Mouse (Mus musculus): Measurements from ENCODE around the gene Sh3kbp1. TPM values are rescaled to one million over a fixed set of nuclear protein-coding genes. Genes with fewer than 3 reads are reported as not detected.

Gene Sh3kbp1
- polyA plus RNA-seq, 1 experiment from 2014 or later, result 28.5 TPM

DNA sequence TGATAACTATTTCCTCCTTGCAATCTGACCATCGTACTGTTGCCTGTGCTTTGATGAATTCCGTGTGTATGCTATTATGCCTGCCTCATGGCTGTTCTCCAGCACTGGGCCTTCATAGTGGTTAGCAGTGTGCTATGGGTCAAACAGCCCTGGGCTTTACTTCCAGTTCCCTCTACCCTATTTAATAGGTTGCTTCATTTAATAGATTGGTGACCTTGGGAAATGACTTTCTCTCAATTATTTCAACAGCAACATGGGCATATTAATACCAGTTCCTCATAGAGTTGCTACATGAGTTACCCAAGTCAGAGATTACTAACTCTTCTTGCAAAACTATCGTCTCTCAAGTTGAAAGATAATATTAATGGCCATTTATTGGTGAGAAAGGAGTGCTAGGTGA lies 285.0 kb downstream of the Sh3kbp1 start:
- Histone ChIP-seq H3K9me3 (ENCODE audit: control insufficient read depth, low read length) (no peaks in the 10 kb centered on the region), H3K4me1 (replicated peaks; ENCODE audit: control insufficient read depth, insufficient read depth, low read length) (no peaks in the 10 kb centered on the region), H3K4me2 (ENCODE audit: low read depth, low read length, severe bottlenecking) (no peak overlapping the region), H3K36me3 (ENCODE audit: control insufficient read depth, insufficient read depth, low read length) (no peaks in the 10 kb centered on the region), H3K27ac (ENCODE audit: low read depth, low read length) (no peak overlapping the region), H3K4me3 (ENCODE audit: low read depth, low read length) (no peak overlapping the region), H3K9ac (ENCODE audit: low read length) (no peak overlapping the region), H3K27me3 (ENCODE audit: control insufficient read depth, insufficient read depth, low read length) (peaks cover 8% of the 10 kb centered on the region)
- DNase-seq (ENCODE audit: low spot score) (no peak), ATAC-seq (replicated peaks; ENCODE audit: low FRiP score) (no peak)
- 80% methylated on average over 3 of the region's 3 CpGs for WGBS

DNA sequence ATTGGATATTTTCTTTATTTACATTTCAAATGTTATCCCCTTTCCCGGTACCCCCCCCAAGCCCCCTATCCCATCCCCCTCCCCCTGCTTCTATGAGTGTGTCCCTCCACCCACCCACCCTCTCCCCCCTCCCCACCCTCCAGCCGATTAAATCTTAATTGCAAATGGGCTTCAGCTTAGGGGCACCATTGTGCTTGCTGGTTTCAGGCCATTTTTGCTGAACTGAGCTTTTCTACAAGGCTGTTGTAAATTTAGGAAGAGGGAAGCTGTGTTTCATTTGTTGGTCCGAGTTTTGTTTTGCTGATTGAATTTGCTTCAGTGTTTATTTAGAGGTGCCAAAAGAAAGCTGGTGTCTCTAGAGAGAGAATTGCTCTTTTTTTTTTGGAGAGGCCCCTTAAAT lies 286.4 kb downstream of the Sh3kbp1 start:
- H3K27me3 ChIP-seq (ENCODE audit: control insufficient read depth, insufficient read depth, low read length), result peaks cover 8% of the 10 kb centered on the region
- H3K27ac ChIP-seq (ENCODE audit: low read depth, low read length), result no peak overlapping the region
- H3K9me3 ChIP-seq (ENCODE audit: control insufficient read depth, low read length), result no peaks in the 10 kb centered on the region
- H3K4me2 ChIP-seq (ENCODE audit: low read depth, low read length, severe bottlenecking), result no peak overlapping the region
- WGBS, result 40% methylated on average over 3 of the region's 3 CpGs
- no peak for ATAC-seq (replicated peaks; ENCODE audit: low FRiP score)
- H3K4me3 ChIP-seq (ENCODE audit: low read depth, low read length), result no peak overlapping the region
- H3K9ac ChIP-seq (ENCODE audit: low read length), result no peak overlapping the region
- no peak for DNase-seq (ENCODE audit: low spot score)
- no peaks in the 10 kb centered on the region for H3K36me3 ChIP-seq (ENCODE audit: control insufficient read depth, insufficient read depth, low read length)
- H3K4me1 ChIP-seq (replicated peaks; ENCODE audit: control insufficient read depth, insufficient read depth, low read length), result no peaks in the 10 kb centered on the region

DNA sequence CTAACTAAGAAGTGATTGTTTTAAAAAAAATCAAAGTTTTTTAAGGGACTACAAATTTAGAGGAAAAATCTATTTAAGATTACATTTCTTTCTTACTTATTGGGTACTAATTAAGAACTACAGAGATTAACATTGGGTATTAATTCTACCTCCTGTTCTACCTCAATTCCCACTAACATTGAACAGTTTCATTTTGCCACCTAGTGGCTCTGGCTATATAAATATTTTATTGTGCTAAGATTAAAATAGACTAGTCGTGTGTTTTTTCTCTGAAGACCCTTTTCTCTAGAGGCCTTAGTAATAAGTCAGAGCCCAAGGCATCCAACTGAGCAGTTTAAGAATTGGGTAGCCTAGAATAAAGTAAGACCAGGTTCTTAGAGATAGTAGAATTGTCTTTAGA lies 288.1 kb downstream of the Sh3kbp1 start:
- no peak for DNase-seq (ENCODE audit: low spot score)

DNA sequence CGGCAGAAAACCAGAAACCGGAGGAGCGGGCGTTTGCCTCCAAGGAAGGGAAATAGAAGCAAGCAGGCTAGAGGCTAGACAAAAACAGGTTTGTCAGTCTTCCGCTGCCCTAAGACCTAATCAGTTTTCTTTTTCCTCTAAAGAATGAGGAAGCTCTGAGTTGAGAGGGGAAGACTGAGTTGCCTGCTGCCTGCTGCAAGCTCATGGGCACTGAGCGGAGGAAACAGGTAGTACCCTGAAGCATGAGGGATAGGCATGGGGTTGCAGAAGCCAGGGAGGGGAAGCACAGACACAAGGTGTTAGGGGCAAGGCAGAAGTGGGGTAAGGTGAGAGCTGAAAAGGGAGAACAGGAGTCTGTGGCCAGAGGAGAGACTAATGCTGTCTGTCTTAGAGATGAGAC lies 297.7 kb downstream of the Sh3kbp1 start:
- 94% methylated on average over 6 of the region's 6 CpGs for WGBS
- Histone ChIP-seq H3K4me3 (ENCODE audit: low read depth, low read length) (no peak overlapping the region), H3K27me3 (ENCODE audit: control insufficient read depth, insufficient read depth, low read length) (peaks cover 6% of the 10 kb centered on the region; the same call in 1 of the 2 replicates), H3K4me1 (replicated peaks; ENCODE audit: control insufficient read depth, insufficient read depth, low read length) (no peaks in the 10 kb centered on the region), H3K9ac (ENCODE audit: low read length) (no peak overlapping the region), H3K27ac (ENCODE audit: low read depth, low read length) (no peak overlapping the region), H3K36me3 (ENCODE audit: control insufficient read depth, insufficient read depth, low read length) (no peaks in the 10 kb centered on the region), H3K9me3 (ENCODE audit: control insufficient read depth, low read length) (no peaks in the 10 kb centered on the region), H3K4me2 (ENCODE audit: low read depth, low read length, severe bottlenecking) (no peak overlapping the region)
- DNase-seq (ENCODE audit: low spot score) (no peak), ATAC-seq (replicated peaks; ENCODE audit: low FRiP score) (no peak)

More for the DNA sequence above, 288.1 kb downstream of the Sh3kbp1 start:
- Histone ChIP-seq H3K4me3 (ENCODE audit: low read depth, low read length) (no peak overlapping the region), H3K27ac (ENCODE audit: low read depth, low read length) (no peak overlapping the region), H3K9me3 (ENCODE audit: control insufficient read depth, low read length) (no peaks in the 10 kb centered on the region), H3K27me3 (ENCODE audit: control insufficient read depth, insufficient read depth, low read length) (peaks cover 7% of the 10 kb centered on the region; the same call in 1 of the 2 replicates), H3K4me2 (ENCODE audit: low read depth, low read length, severe bottlenecking) (no peak overlapping the region), H3K4me1 (replicated peaks; ENCODE audit: control insufficient read depth, insufficient read depth, low read length) (no peaks in the 10 kb centered on the region), H3K36me3 (ENCODE audit: control insufficient read depth, insufficient read depth, low read length) (no peaks in the 10 kb centered on the region), H3K9ac (ENCODE audit: low read length) (no peak overlapping the region)
- WGBS, result 68% methylated on average over 1 of the region's 1 CpGs
- no peak for ATAC-seq (replicated peaks; ENCODE audit: low FRiP score)

DNA sequence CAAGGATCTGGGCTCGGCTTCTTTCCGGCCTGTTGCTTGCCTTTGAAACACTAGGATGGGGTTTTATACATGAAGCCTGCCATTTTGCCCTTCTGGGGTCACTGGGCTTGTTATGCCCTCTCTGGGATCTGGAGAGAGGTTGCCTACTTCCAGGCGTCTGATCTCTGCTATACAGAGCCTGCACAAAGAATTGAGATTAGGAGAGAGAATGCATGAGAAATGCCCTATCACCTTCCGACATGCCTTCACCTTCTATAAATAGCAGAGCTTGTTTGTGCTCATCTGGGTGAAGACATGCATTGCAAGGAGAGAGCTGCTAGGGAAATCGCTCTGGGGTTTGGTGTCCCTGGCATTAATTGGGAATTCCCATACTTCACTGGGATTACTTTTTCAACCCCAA lies 301.1 kb downstream of the Sh3kbp1 start:
- no peak overlapping the region for H3K27ac ChIP-seq (ENCODE audit: low read depth, low read length)
- H3K4me2 ChIP-seq (ENCODE audit: low read depth, low read length, severe bottlenecking), result no peak overlapping the region
- ATAC-seq (replicated peaks; ENCODE audit: low FRiP score) (no peak), DNase-seq (ENCODE audit: low spot score) (no peak)
- H3K27me3 ChIP-seq (ENCODE audit: control insufficient read depth, insufficient read depth, low read length), result peaks cover 12% of the 10 kb centered on the region
- WGBS, result 68% methylated on average over 5 of the region's 5 CpGs
- no peaks in the 10 kb centered on the region for H3K4me1 ChIP-seq (replicated peaks; ENCODE audit: control insufficient read depth, insufficient read depth, low read length)
- H3K4me3 ChIP-seq (ENCODE audit: low read depth, low read length), result no peak overlapping the region
- no peaks in the 10 kb centered on the region for H3K36me3 ChIP-seq (ENCODE audit: control insufficient read depth, insufficient read depth, low read length)
- H3K9me3 ChIP-seq (ENCODE audit: control insufficient read depth, low read length), result no peaks in the 10 kb centered on the region
- no peak overlapping the region for H3K9ac ChIP-seq (ENCODE audit: low read length)

DNA sequence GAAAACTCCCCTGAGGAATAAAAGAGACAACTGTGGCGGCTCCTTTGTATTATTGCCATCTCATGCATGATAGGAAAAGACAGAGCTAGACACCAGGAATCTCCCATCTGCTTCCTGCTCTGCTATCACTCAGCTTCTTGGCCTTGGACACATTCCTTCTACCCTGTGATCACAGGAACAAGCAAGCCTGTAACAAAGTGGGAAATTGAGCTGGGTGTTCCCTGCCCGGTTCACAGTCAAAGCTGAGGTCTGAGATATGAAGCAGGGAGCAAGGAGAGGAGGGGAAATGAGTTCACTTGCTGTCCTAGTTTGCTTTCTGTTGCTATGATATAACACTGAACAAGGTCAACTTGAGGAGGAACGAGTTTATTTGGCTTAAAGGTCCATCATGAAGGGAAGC lies 301.8 kb downstream of the Sh3kbp1 start:
- Histone ChIP-seq H3K27me3 (ENCODE audit: control insufficient read depth, insufficient read depth, low read length) (peaks cover 12% of the 10 kb centered on the region), H3K4me2 (ENCODE audit: low read depth, low read length, severe bottlenecking) (no peak overlapping the region), H3K4me3 (ENCODE audit: low read depth, low read length) (no peak overlapping the region), H3K4me1 (replicated peaks; ENCODE audit: control insufficient read depth, insufficient read depth, low read length) (no peaks in the 10 kb centered on the region), H3K27ac (ENCODE audit: low read depth, low read length) (no peak overlapping the region), H3K9me3 (ENCODE audit: control insufficient read depth, low read length) (no peaks in the 10 kb centered on the region), H3K9ac (ENCODE audit: low read length) (no peak overlapping the region), H3K36me3 (ENCODE audit: control insufficient read depth, insufficient read depth, low read length) (no peaks in the 10 kb centered on the region)
- DNase-seq (ENCODE audit: low spot score) (no peak), ATAC-seq (replicated peaks; ENCODE audit: low FRiP score) (no peak)
- 86% methylated on average over 3 of the region's 3 CpGs for WGBS

DNA sequence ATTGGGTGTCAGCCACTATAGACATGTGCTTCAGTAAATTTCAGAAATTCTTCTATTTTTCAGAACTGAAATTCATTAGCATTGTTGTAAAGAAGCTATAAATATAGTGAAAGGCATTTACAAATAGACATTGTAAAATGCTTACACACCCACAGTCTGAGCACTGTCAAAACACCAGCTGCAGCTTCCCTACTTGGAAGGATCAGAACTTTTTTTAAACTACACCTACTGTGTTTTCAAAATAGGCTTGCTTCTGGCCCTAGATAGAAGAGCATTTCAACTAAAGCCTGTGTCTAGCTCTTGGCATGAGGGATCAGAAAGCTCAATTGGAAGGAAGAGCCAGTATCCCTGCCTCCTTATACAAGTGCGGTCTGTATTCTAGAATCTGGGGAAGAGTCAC lies 305.0 kb downstream of the Sh3kbp1 start:
- H3K36me3 ChIP-seq (ENCODE audit: control insufficient read depth, insufficient read depth, low read length), result no peaks in the 10 kb centered on the region
- ATAC-seq (replicated peaks; ENCODE audit: low FRiP score) (no peak), DNase-seq (ENCODE audit: low spot score) (no peak)
- no peak overlapping the region for H3K9ac ChIP-seq (ENCODE audit: low read length)
- H3K4me1 ChIP-seq (replicated peaks; ENCODE audit: control insufficient read depth, insufficient read depth, low read length), result no peaks in the 10 kb centered on the region
- peaks cover 10% of the 10 kb centered on the region for H3K27me3 ChIP-seq (ENCODE audit: control insufficient read depth, insufficient read depth, low read length)
- no peak overlapping the region for H3K27ac ChIP-seq (ENCODE audit: low read depth, low read length)
- 90% methylated on average over 1 of the region's 1 CpGs for WGBS
- no peaks in the 10 kb centered on the region for H3K9me3 ChIP-seq (ENCODE audit: control insufficient read depth, low read length)
- no peak overlapping the region for H3K4me3 ChIP-seq (ENCODE audit: low read depth, low read length)
- no peak overlapping the region for H3K4me2 ChIP-seq (ENCODE audit: low read depth, low read length, severe bottlenecking)

DNA sequence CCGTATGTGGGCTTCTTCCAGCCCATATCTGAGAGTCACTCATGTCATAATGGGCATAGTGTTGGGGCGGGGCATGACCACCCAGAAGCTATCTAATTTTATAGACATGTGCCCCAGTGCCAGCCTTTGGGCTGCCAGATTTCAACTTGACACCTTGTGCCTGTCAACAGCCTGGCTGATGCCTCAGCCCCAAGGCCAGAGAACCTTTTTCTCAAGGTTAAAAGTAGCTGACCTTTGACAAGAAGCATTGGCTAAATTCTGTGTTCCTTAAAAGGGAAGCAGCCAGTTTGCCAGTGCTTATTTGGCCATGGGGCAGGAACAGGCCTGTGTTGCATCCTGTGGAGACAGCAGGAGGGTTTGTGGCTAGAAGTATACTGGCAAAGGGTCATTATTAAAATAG lies 315.5 kb downstream of the Sh3kbp1 start:
- 84% methylated on average over 2 of the region's 2 CpGs for WGBS
- Histone ChIP-seq H3K4me2 (ENCODE audit: low read depth, low read length, severe bottlenecking) (no peak overlapping the region), H3K27ac (ENCODE audit: low read depth, low read length) (no peak overlapping the region), H3K9me3 (ENCODE audit: control insufficient read depth, low read length) (no peaks in the 10 kb centered on the region), H3K4me1 (replicated peaks; ENCODE audit: control insufficient read depth, insufficient read depth, low read length) (no peaks in the 10 kb centered on the region), H3K36me3 (ENCODE audit: control insufficient read depth, insufficient read depth, low read length) (no peaks in the 10 kb centered on the region), H3K27me3 (ENCODE audit: control insufficient read depth, insufficient read depth, low read length) (no peaks in the 10 kb centered on the region; the same call in 1 of the 2 replicates), H3K9ac (ENCODE audit: low read length) (no peak overlapping the region), H3K4me3 (ENCODE audit: low read depth, low read length) (no peak overlapping the region)
- ATAC-seq (replicated peaks; ENCODE audit: low FRiP score) (no peak), DNase-seq (ENCODE audit: low spot score) (no peak)

DNA sequence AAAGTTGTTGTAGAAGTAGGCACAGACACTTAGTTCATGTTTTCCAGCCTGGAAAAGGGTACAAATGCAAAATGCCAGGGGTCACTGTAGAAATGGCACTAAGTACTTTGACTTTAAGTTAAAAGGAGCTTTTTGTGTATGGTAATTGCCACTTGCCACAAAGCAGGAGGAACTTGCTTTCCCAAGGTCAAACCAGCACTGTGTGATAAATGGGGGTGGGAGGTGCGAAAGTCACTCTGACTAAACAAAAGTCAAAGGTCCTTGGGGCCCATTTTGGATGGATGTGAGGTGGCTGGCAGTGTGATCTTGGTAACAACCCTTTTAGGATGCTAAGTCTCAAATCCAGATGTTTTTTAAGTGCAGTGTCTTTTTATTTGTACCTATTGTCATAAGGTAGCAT lies 316.5 kb downstream of the Sh3kbp1 start:
- H3K9ac ChIP-seq (ENCODE audit: low read length), result no peak overlapping the region
- no peak for DNase-seq (ENCODE audit: low spot score)
- H3K4me3 ChIP-seq (ENCODE audit: low read depth, low read length), result no peak overlapping the region
- no peaks in the 10 kb centered on the region for H3K36me3 ChIP-seq (ENCODE audit: control insufficient read depth, insufficient read depth, low read length)
- H3K27ac ChIP-seq (ENCODE audit: low read depth, low read length), result no peak overlapping the region
- no peak overlapping the region for H3K4me2 ChIP-seq (ENCODE audit: low read depth, low read length, severe bottlenecking)
- ATAC-seq (replicated peaks; ENCODE audit: low FRiP score), result no peak
- 93% methylated on average over 1 of the region's 1 CpGs for WGBS
- no peaks in the 10 kb centered on the region for H3K9me3 ChIP-seq (ENCODE audit: control insufficient read depth, low read length)
- H3K27me3 ChIP-seq (ENCODE audit: control insufficient read depth, insufficient read depth, low read length), result no peaks in the 10 kb centered on the region; the same call in 1 of the 2 replicates
- no peaks in the 10 kb centered on the region for H3K4me1 ChIP-seq (replicated peaks; ENCODE audit: control insufficient read depth, insufficient read depth, low read length)

All from forebrain, embryonic 11.5 days (tissue).